Mouse (Mus musculus) stomach, embryonic 15.5 days (tissue): ENCODE results near the gene Boc. TPM values are rescaled to one million over a fixed set of nuclear protein-coding genes. Genes with fewer than 3 reads are reported as not detected.

Experiments
- microRNA-seq: library from miRNA; unstranded; fragments of <30 nt; microRNA quantifications from one replicate; pipeline ENCODE4, GENCODE M21; 2016
- polyA plus RNA-seq: library from polyadenylated mRNA; unstranded; fragments of >200 nt; fragmentation: Nextera tagmentation; extraction: Ambion mirVana; gene quantifications from 2 replicates; pipeline ENCODE4 v1.2.1, GENCODE M21; 2015

Gene Boc
- polyA plus RNA-seq, 1 experiment from 2014 or later: 12.6 TPM

Small RNAs within 50 kb of the gene (microRNA-seq; reads per million reads assigned to microRNA genes)
- gene Mir3081: 0.58 reads per million

Other genes with a start within 250 kb of the Boc start
- gene Sidt1, start 225.7 kb downstream of the Boc start, polyA plus RNA-seq: 3.8 and 4.7 TPM in 2 replicates
- gene Spice1, start 211.8 kb downstream of the Boc start, polyA plus RNA-seq: 28.3 and 28.7 TPM in 2 replicates
- 0.17 TPM in 2 replicates for gene Cfap44, start 164.1 kb downstream of the Boc start, polyA plus RNA-seq
- gene Nepro, start 165.4 kb upstream of the Boc start, polyA plus RNA-seq: 7.7 and 8.6 TPM in 2 replicates
- gene Gtpbp8, start 187.5 kb upstream of the Boc start, polyA plus RNA-seq: 29.0 and 30.8 TPM in 2 replicates
- 1.3 and 1.7 TPM in 2 replicates for gene Cd200r1, start 206.8 kb upstream of the Boc start, polyA plus RNA-seq